In genomic region chr3:126660575-126660974, GRCm38 (mm10) we compare ENCODE assay signal across 9 mouse cellular contexts.
A peak's percentile ranks its signal among the peaks of the same experiment; 100 is the strongest.
DNase-seq lines count a peak whose midpoint lies in the region; ATAC-seq and TF ChIP-seq lines count a peak whose summit lies in the region.
"Had no signal": no experiment of that assay in that cellular context is flagged by ENCODE, and none has a peak within 500 bp of the region (broad histone marks: within the 10 kb centered on the region; RNA-seq: fewer than 3 reads in every experiment).

No protein-coding gene starts in this region.

- H3K9ac ChIP-seq in intestine, embryonic 15.5 days: no peak overlapping the region
- no peak overlapping the region for H3K9ac ChIP-seq in intestine, postnatal 0 days (ENCODE audit: low read depth, low read length)
- H3K9ac ChIP-seq in lung, embryonic 15.5 days: no peak overlapping the region
- no peak overlapping the region for H3K9ac ChIP-seq in liver, postnatal 0 days (replicated peaks)
- H3K9ac ChIP-seq in midbrain, embryonic 11.5 days (ENCODE audit: low read length): no peak overlapping the region
- H3K9ac ChIP-seq: neural tube, embryonic 12.5 days had no signal

- no peaks in the 10 kb centered on the region for H3K36me3 ChIP-seq in intestine, embryonic 15.5 days
- H3K36me3 ChIP-seq in intestine, postnatal 0 days (ENCODE audit: control insufficient read depth, insufficient read depth): no peaks in the 10 kb centered on the region
- H3K36me3 ChIP-seq in lung, embryonic 15.5 days: no peaks in the 10 kb centered on the region
- no peaks in the 10 kb centered on the region for H3K36me3 ChIP-seq in liver, postnatal 0 days (replicated peaks; ENCODE audit: insufficient read depth, low read length)
- H3K36me3 ChIP-seq in midbrain, embryonic 11.5 days (ENCODE audit: control insufficient read depth, insufficient read depth, low read length): no peaks in the 10 kb centered on the region
- H3K36me3 ChIP-seq: neural tube, embryonic 12.5 days had no signal

- peak; percentile 64 for DNase-seq in T-cell, adult 2 months (ENCODE audit: low spot score)
- peak; percentile 80 for DNase-seq in thymus, postnatal 0 days (ENCODE audit: low spot score)
- DNase-seq in liver, postnatal 0 days: no peak
- no peak for DNase-seq in right cerebral cortex, postnatal 14 days
- no peak for DNase-seq in midbrain, embryonic 11.5 days (ENCODE audit: low spot score, missing footprints)

- no peak for TF ChIP-seq EP300 in liver, postnatal 0 days (IDR thresholded peaks at IDR 0.05; ENCODE audit: low read depth)

- peak; percentile 49; the same call in 1 of the 2 replicates for ATAC-seq in intestine, embryonic 15.5 days
- ATAC-seq in intestine, postnatal 0 days: no peak
- ATAC-seq in lung, embryonic 15.5 days (ENCODE audit: borderline replicate concordance, extremely low read depth, low FRiP score, low TSS enrichment): peak; percentile 60
- no peak for ATAC-seq in liver, postnatal 0 days
- ATAC-seq in midbrain, embryonic 11.5 days (ENCODE audit: low FRiP score): no peak

- no peak for TF ChIP-seq CTCF in intestine, postnatal 0 days (IDR thresholded peaks at IDR 0.05; ENCODE audit: low read depth)
- TF ChIP-seq CTCF in liver, postnatal 0 days (IDR thresholded peaks at IDR 0.05; ENCODE audit: low read depth): no peak

- 83% methylated on average over 2 of the region's 2 CpGs for WGBS in intestine, embryonic 15.5 days
- WGBS in intestine, postnatal 0 days: 74% methylated on average over 2 of the region's 2 CpGs
- WGBS in lung, embryonic 15.5 days: 68% methylated on average over 2 of the region's 2 CpGs
- WGBS in liver, postnatal 0 days (ENCODE audit: insufficient replicate concordance): 75% methylated on average over 2 of the region's 2 CpGs
- WGBS in midbrain, embryonic 11.5 days: 93% methylated on average over 2 of the region's 2 CpGs

- no peak overlapping the region for H3K4me2 ChIP-seq in intestine, embryonic 15.5 days (replicated peaks)
- no peak overlapping the region for H3K4me2 ChIP-seq in intestine, postnatal 0 days (replicated peaks; ENCODE audit: low read depth)
- H3K4me2 ChIP-seq in lung, embryonic 15.5 days: no peak overlapping the region
- H3K4me2 ChIP-seq in liver, postnatal 0 days (ENCODE audit: low read depth, low read length): no peak overlapping the region
- H3K4me2 ChIP-seq in midbrain, embryonic 11.5 days: no peak overlapping the region
- H3K4me2 ChIP-seq: neural tube, embryonic 12.5 days had no signal

- H3K4me3 ChIP-seq in intestine, embryonic 15.5 days (replicated peaks): no peak overlapping the region
- no peak overlapping the region for H3K4me3 ChIP-seq in intestine, postnatal 0 days (ENCODE audit: low read depth, low read length)
- H3K4me3 ChIP-seq in lung, embryonic 15.5 days: no peak overlapping the region
- no peak overlapping the region for H3K4me3 ChIP-seq in liver, postnatal 0 days (ENCODE audit: low read depth, low read length)
- H3K4me3 ChIP-seq in midbrain, embryonic 11.5 days (ENCODE audit: low read depth, low read length): no peak overlapping the region
- H3K4me3 ChIP-seq: neural tube, embryonic 12.5 days had no signal

- no peaks in the 10 kb centered on the region for H3K27me3 ChIP-seq in intestine, embryonic 15.5 days (replicated peaks)
- no peaks in the 10 kb centered on the region for H3K27me3 ChIP-seq in intestine, postnatal 0 days (replicated peaks; ENCODE audit: control insufficient read depth, insufficient read depth, low read length)
- H3K27me3 ChIP-seq in lung, embryonic 15.5 days: no peaks in the 10 kb centered on the region
- no peaks in the 10 kb centered on the region for H3K27me3 ChIP-seq in liver, postnatal 0 days (ENCODE audit: insufficient read depth, low read length)
- no peaks in the 10 kb centered on the region for H3K27me3 ChIP-seq in midbrain, embryonic 11.5 days (ENCODE audit: control insufficient read depth, insufficient read depth, low read length)
- H3K27me3 ChIP-seq: neural tube, embryonic 12.5 days had no signal

- no peaks in the 10 kb centered on the region for H3K9me3 ChIP-seq in intestine, embryonic 15.5 days
- H3K9me3 ChIP-seq in intestine, postnatal 0 days (ENCODE audit: control insufficient read depth): no peaks in the 10 kb centered on the region
- no peaks in the 10 kb centered on the region for H3K9me3 ChIP-seq in lung, embryonic 15.5 days
- H3K9me3 ChIP-seq in liver, postnatal 0 days (ENCODE audit: low read length): no peaks in the 10 kb centered on the region
- no peaks in the 10 kb centered on the region for H3K9me3 ChIP-seq in midbrain, embryonic 11.5 days (ENCODE audit: control insufficient read depth, low read length)

- no peak overlapping the region for H3K27ac ChIP-seq in intestine, embryonic 15.5 days
- H3K27ac ChIP-seq in intestine, postnatal 0 days (ENCODE audit: low read depth, low read length): no peak overlapping the region
- peak overlapping the region; percentile 85 for H3K27ac ChIP-seq in lung, embryonic 15.5 days
- H3K27ac ChIP-seq in liver, postnatal 0 days (ENCODE audit: low read depth): no peak overlapping the region
- no peak overlapping the region for H3K27ac ChIP-seq in midbrain, embryonic 11.5 days (ENCODE audit: low read depth, low read length)
- H3K27ac ChIP-seq: neural tube, embryonic 12.5 days had no signal

- H3K4me1 ChIP-seq in intestine, embryonic 15.5 days (replicated peaks): 0 out of 2 replicates have a peak, but pooled peaks cover 2% of the 10 kb centered on the region
- H3K4me1 ChIP-seq in intestine, postnatal 0 days (replicated peaks; ENCODE audit: control insufficient read depth, insufficient read depth, low read length): 0 out of 2 replicates have a peak, but pooled peaks cover 3% of the 10 kb centered on the region
- peaks cover 24% of the 10 kb centered on the region for H3K4me1 ChIP-seq in lung, embryonic 15.5 days
- no peaks in the 10 kb centered on the region for H3K4me1 ChIP-seq in liver, postnatal 0 days (ENCODE audit: insufficient read depth)
- H3K4me1 ChIP-seq in midbrain, embryonic 11.5 days (ENCODE audit: control insufficient read depth, insufficient read depth, low read length): peaks cover 2% of the 10 kb centered on the region; the same call in 1 of the 2 replicates
- H3K4me1 ChIP-seq: neural tube, embryonic 12.5 days had no signal

Comparison
In these comparisons a context has a peak if more than half of its experiments do, and no peak if none do; other contexts are left out.
1. ATAC-seq: peak in intestine, embryonic 15.5 days (single experiment) and lung, embryonic 15.5 days (single experiment); none in intestine, postnatal 0 days (single experiment), liver, postnatal 0 days (single experiment) and midbrain, embryonic 11.5 days (single experiment).
2. DNase-seq: peak in T-cell, adult 2 months (single experiment) and thymus, postnatal 0 days (single experiment); none in liver, postnatal 0 days (single experiment), right cerebral cortex, postnatal 14 days (single experiment) and midbrain, embryonic 11.5 days (single experiment).